Mouse (Mus musculus): ENCODE results near the gene Gpr139. TPM values are rescaled to one million over a fixed set of nuclear protein-coding genes. Genes with fewer than 3 reads are reported as not detected.

Gene Gpr139
- polyA plus RNA-seq (2012; rRNA removed), result 8.1 and 9.2 TPM in 2 replicates

DNA sequence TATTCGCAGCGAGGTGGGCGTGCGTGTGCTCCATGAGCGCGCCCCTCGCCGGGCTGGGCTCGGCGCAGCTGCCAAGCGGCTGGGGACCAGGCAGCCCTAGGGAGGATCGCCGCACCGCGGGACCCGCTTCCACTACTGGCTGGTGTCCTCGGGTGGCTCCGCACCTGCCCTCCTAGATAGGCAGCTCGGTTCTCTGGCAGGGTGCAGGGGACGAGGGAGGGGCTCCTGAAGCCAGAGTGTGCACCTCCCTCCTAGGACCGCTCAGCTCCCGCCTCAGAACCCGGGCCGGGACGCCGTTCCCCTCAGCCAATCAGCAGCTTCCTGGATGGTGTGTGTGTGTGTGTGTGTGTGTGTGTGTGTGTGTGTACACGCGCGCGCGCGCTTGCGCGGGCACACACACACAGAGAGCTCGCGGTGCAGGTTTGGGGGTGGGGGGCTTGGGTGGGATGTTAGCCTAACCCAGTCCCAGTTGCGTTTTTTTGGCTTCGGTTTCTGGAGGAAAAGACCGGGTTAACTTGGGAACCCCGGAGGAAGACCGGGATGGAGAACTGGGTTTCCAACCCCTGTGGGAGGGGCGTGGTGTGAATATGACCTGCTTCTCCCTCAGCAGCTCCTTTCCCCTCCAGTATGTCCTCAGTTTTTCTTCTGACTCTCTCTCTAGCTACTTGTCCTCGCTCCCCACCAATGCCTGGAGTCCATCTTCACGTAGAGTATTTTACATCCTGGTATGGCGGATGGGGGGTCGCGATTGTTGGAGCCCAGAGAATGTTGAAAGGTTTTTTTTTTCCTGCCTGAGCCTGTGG is at the start of gene Gpr139:
Gene Gpr139, minus strand, starts transcription at position 263 of the 803 bp plus-strand sequence.

Other genes starting within 250 kb of the Gpr139 start
- 17.5 and 19.8 TPM in 2 replicates for gene Gprc5b, start 189.4 kb downstream of the Gpr139 start, polyA plus RNA-seq (2012; rRNA removed)